Mouse (Mus musculus): ENCODE measurements around the gene Efcab11.

The Efcab11 gene

DNA sequence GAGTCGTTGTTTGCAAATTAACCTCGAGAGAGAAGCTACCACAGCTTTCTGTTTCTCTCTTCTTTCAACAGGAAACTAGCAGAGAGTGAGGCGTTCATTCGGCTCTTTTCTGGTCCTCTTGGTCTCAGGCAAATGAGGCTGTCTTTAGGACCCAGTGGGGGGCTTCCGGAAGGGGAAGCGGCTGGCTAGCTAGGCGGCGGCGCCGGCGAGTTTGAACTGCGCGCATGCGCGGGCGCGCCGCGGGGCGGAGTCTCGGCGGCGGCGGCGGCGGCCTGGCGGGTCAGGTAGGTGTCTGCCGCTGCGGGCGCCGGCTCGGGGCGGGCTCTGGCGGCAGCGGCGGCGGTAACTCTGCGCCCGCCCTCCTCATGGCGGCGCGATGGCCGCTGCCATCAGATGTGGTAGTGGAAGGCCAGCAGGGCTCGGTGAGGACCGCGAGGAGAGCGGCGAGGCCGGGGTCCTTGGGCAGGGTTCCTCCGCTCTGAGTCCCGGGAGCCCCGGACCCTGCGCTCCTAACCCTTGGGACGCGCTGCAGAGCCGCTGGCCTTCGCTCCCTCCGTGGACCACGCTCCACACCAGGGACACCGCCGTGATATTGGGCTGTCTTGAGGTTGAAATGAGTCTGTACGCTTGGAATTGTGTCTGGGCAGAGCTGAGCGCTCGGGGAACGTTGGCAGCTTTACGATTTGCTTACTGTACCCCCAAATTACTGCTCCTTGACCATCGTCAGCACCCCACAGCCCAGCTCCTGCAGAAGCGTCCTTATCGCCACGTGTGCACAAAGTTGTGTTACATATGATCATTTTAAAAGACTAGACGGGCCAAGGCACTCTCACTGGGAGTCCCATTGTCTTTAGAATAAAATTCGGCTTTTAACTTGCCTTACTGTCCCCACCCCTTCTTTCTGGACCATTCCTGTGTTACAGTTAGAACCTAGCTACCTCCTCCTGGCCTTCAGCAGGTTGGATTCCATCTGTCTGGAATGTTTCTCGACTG, at the start of gene Efcab11, which contains the start of gene Tdp1:
Efcab11 (minus strand) TSS at position 171 of the 993 bp plus-strand sequence.
Tdp1 (plus strand) TSS at position 249 of the 993 bp plus-strand sequence.
- DNase-seq, result peak; percentile 91

DNA sequence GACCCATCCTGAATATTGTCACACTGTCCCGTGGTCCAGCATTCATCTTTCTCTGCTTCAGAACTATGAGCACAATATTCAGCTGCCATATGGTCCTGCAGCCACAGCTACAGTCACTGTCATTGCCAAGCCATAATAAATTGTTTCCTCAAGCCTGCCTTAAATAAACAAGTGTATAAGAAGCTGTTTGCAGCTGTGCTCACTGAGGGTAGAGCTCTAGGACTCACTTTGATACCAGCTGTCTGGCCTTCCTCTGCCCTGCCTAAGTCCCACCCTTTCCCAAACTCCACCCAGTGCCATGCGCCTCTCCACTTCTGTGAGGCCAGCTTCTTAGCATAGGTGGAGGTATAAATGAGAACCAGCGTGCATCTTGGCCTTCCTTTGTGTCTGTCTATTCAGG, 49.4 kb upstream of the Efcab11 start:
- DNase-seq, result no peak

DNA sequence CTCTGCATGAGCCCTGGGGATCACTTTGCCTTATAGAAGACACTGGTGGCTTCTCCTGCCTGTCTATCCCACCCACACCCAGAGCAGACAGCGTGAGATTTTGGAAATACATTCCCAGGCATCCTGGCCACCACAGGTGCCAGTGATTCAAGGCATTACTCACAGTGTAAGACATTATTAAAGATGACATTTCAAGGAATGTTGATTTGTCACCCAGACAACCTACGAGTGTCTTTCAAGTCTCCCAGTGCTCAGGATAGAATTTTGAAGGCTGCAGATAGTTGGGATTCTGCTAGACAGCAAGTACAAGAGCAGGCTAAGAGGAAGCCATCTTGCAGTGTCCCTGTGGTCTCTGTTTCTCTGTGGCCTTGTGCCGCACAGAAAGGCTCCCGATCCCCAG, 48.0 kb upstream of the Efcab11 start:
- DNase-seq, result no peak

DNA sequence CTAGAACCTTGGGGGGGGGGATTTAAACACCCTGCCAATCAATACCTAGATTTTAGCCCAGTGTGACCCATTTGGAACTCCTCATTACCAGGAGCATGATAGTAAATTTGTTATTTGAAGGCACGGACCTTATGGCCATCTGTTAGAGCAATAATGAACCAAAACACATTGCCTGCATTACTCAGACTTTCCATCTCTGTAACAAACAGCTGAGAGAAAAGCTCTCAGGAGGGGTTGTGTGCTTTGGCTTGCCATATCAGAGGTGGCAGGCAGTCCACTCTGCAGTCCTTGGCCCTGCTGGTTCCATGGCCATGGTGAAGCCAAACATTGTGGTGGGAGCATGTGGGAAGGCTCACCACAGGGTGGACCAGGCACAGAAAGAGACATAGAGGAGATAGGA, 44.9 kb upstream of the Efcab11 start:
- no peak for DNase-seq

DNA sequence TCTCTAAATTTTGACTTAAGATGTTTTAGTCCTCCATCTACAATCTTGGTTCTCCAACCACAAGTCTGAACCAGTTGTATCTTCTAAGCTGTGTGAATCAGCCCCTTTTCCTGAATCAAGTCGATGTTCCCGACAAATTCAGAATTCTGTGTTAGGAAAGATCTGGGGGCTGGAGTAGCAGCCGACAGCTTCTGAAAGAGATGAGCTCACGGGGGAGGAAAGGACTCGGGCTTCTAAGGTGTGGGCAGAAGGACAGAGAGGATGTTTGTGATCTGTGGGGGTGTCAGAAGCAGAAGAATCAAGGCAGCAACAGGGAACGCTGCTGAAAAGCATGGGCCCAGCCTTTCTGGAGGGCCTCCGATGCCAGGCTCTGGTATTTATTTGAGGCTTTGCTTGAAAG, 44.1 kb upstream of the Efcab11 start:
- DNase-seq, result no peak

DNA sequence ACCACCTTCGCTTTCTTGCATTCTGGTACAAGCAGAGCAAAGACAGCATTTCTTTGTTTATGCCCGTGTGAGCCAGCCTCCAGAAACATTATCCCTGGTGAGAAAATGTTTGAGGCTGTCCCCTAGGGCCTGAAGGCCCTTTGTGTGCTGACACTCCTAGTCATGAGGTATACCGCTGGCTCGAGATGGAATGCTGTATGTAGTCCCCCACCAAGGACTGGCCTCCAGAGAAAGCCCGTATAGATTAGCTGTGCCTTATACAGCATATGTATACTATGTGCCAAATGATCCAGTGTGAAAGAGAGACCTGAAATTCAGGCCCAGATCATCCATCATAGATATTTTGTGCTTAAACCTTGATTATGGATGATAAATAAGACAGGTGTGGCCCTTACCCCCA, 39.5 kb upstream of the Efcab11 start:
- DNase-seq, result no peak

DNA sequence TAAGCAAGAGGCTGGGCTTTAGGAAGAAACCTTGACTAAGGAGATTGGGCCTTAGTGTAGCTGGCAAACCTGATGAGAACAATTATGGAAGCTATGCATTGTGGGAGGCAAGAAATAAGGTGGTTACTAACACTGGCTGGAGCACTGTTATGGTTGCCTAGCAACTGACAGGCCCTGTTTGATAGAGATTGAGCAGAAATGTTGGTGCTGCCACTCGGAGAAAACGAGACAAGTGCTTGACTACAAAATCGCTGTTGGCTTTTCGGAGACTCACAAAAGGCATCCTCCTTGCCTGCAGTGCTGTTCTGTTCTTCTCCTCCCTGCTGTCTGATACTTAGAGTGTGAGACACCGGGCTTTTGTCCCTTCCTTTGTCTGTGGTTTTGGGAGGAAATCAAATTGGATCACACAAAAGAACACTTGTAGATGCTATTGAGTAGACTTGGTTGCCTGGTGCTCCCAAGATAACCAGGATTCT, 38.9 kb upstream of the Efcab11 start:
- no peak for DNase-seq

DNA sequence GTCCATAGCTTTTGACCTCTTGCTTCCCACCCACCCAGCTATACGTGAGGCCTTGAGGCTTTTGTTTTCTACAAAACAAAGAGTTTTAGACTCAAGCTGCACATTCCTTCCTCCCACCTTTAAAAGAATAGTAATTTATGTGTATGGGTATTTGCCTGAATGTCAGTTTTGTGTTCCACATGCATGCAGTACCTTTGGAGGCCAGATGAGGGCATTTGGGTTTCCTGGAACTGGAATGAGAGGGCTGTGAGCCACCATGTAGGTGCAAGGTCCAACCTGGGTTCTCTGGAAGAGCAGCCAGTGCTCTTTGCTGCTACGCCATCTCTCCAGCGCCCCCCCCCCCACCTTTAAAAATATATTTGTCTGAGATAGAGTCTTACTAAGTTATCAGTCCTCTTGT, 36.8 kb upstream of the Efcab11 start:
- DNase-seq, result no peak

DNA sequence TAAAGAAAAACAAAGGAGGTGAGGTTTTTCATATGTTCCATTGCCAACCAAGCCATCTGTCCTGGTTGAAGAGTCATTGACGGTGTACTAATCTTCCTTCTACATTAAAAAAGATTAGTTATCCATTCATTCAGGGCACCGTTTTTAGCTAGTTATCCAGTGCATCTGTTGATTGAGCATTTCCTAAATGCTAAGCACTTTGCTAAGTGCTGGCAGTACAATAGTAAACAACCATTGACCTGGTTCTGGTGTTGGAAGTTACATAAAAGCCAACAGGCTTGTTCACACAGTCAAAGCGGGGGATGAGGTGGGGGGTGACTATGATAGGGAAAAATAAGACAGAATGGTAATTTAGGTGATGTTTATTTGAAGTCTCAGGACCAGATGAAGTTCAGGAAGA, 35.4 kb upstream of the Efcab11 start:
- no peak for DNase-seq

DNA sequence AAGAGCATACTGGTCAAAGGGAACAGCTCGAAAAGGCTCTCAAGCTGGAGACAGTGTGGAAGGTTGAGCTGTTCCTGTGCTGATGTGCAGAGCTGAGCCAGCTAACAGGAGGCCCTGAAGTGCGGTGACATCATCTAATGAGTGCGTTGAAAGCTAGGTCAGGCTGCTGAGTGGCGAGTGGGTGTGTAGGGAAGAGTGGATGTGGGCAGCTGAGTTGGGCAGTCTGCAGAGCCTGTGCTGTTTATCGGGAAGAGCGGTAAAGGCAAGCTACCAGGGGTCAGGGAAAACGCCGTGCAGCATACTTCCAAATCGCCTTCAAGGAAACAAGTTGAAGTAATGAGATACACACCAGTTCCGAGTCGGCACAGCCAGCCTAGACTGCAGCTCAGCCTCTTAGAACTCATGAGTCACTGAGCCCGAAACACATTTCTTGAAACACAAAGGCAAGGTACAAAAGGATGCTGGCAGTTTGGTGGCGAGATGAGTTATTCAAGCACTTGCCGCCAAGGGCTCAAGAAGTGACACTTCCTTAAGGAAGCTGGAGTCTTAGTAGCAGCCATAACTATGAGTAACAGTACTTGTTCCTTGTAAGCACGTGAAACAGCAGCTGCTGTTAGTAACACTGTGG, 33.7 kb upstream of the Efcab11 start:
- no peak for DNase-seq

DNA sequence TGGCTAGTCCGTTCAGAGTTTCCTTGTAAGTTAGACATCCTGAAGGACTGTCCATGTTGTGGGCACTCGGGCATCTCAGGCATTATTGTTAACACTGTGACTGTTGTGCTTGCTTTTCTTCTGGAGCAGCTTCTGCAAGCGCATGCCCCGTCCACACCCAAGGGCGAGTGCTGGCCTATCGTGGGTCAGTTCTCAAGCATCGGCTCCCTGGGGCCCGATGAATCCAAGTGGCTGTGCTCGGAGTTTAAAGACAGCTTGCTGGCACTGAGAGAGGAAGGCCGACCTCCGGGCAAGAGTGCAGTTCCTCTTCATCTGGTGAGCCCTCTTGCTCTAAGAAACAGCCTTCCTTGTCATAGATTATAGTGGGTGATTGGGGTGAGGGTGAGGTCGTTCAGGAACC, 27.2 kb upstream of the Efcab11 start:
- DNase-seq, result peak; percentile 13

DNA sequence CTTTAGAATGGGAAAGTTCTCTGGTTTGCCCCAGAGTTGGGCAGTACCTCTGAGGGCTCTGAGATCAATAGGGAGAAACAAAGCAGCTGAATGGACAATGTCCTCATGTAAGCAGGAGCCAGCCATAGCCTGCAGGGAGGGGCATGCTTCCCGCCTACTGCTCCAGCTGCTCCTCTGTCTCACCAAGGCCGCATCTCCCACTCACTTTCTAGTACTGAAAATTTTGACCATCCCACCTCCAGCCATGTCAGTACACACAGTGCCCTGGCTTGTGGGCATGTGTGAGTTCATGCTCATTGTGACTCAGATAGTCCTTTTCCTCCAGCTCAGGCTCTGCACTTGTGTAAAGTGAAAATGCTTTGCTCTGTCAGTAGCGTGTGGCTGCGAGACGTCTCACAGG, 20.3 kb upstream of the Efcab11 start:
- DNase-seq, result no peak

DNA sequence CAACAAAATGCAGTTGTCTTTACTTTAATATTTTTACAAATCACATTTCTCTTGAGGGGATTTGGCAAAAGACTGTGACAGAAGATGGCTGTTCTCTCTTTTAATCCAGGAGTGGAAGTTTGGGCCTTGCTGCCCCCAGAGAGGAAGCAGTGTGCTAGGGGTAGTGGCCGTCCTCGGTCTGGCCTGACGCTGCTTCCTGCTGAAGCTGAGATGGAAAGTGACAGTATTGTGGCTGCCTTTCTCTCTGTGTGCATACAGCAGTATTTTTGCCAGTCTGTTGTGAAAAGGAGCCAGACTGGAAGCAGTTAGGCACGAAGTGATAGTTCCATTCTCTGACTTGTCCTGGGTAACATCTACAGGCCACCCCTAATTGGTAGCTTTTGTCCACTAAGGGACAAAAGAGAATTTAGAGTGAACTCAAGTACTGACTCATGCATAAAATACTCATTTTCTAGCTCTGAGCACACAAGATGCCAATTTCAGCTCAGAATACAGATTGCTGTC, 18.7 kb upstream of the Efcab11 start:
- DNase-seq, result no peak

DNA sequence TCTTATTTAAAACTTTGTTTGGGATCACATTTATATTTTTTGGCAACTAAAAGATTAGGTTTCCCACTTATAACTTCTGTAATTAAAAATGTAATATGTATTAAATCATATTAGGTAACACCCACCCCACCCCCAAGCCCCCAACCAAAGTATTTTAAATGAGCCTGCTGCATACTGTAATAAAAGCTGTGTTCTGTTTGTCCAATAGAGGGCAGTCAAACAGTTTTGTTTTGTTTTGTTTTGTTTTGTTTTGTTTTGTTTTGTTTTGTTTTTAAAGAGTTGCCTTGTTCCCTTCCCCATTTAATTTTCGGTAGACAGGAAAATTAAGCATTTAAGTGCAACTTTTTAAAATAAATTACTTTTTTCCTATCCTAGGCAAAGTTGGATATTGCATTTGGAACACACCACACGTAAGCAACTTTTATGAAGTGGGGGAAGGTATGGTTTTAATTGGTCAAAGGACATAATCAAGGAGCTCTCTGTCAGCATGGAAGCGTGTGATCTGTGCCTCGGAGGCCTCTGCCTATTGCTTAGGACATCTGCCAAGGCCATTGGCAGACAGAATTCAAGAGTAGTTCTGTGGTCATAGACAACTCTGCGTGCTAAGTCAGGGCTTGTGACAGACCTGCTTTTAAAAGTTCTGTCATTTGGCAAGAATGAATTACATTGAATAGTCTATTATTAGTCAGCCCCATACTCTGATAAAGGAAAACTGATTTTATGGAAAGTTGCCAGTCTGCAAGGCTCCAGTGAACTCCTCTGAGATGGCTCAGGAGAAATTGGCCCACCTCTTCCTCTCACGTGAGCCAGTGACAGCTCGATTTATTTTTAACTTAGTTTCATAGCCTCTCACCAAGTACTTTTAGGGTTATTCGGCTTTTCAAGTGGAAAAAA, 18.0 kb upstream of the Efcab11 start:
- DNase-seq, result peak; percentile 26

DNA sequence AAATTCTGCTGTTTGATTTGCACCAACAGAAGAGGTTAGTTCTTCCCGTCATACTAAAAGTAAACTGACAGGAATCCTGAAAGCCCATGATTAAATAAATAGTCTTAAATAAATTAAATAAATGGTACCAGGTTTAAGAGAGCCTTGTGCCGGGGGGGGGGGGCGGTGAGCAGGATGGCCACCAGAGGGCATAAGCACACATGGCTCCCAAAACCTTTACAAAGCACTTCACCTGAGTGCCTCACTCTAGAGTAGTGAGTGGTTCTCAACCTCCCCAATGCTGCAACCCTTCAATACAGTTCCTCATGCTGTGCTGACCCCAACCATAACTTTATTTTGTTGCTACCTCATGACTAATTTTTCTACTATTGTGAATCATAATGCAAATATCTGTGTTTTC, 15.8 kb upstream of the Efcab11 start:
- DNase-seq, result peak; percentile 49

DNA sequence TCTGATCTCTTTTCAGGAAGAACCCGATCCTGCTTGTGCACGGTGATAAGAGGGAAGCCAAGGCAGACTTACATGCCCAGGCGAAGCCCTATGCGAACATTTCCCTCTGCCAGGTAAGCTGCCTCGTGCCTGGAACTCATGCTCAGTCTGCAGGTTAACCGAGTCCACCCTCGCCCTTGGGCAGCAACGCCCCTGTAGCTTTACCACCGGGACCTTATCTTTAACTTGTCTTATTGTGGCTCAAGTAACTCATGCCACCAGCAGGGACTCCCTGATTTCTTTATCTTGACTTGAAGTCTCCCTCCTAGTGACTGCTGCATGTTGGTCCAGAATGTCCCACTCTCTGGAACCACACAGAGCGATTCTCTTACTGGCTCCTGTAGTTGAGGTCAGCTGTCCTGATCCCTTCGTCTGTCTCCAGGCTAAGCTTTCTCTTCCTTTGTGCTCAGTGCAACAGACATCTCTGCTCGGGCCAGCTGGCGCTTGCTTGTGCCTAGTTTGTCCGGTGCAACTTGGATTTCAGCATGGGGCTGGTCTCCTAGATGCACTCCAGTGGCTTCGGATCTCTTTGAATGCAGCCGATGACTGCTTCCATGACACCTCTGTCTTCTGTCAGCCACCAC, 14.1 kb upstream of the Efcab11 start:
- no peak for DNase-seq

DNA sequence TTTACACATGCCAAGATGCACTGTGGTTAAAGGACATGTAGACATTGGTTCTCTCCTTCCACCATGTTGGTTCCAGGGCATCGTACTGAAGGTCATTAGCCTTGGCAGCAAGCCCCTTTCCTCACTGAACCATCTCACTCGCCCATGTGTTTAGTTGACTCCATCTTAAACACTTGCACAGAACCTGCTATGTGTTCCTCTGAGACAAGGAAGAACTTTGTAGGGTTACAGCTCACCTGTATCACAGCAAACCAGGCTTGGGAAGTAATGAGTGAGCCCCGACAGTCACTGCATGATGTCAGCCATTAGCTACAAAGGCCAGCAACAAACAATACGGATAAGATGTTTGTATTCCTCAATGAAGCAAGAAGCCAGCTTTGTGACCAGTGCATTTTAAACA, 13.6 kb upstream of the Efcab11 start:
- no peak for DNase-seq

DNA sequence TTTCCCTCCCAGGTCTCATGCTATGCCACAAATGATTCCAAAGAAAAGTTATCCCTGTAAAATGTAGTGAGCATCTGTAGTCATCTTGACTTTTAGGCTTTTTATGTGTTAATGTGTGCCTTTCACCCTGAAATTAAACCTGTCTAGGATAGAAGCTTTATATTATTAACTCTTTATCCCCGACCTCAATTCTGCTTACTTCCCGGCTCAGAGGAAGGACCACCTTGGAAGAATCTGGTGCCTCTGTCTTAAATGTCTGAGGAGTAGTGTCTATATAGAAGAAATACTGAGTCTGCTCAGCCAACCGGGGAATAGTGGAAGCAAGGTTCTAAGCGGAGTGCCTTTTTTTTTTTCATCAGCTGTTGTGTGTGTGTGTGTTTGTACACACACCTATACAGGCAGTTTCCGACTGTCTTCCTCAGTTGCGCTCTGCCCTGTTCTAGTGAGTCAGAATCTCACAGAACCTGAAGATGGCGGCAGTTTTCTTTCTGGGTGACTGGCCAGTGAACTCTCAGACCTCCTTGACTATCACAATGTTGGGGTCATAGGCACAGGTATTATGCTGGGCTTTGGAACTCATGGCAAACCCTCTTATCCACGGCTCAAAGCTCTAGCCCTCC, 1.2 kb upstream of the Efcab11 start:
- peak; percentile 3 for DNase-seq

DNA sequence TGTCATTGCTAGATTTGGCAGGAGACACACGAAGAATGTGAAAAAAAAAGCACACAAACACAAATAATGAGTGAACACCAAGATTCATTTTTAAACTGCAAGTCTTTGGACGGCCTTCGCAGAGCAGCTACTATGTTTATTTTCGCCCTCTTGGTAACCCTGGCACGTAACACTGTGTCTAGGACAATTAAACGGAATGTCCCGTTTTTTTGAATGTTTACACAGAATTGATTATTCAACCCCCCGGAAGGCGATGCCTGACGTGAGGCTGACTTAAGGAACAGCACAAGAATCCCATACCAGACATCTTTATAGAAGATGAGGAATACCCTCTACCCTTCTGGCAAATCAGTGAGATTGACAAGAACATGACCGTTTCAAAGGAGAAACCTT, 530 bp downstream of the Efcab11 start:
- DNase-seq, result peak; percentile 45

DNA sequence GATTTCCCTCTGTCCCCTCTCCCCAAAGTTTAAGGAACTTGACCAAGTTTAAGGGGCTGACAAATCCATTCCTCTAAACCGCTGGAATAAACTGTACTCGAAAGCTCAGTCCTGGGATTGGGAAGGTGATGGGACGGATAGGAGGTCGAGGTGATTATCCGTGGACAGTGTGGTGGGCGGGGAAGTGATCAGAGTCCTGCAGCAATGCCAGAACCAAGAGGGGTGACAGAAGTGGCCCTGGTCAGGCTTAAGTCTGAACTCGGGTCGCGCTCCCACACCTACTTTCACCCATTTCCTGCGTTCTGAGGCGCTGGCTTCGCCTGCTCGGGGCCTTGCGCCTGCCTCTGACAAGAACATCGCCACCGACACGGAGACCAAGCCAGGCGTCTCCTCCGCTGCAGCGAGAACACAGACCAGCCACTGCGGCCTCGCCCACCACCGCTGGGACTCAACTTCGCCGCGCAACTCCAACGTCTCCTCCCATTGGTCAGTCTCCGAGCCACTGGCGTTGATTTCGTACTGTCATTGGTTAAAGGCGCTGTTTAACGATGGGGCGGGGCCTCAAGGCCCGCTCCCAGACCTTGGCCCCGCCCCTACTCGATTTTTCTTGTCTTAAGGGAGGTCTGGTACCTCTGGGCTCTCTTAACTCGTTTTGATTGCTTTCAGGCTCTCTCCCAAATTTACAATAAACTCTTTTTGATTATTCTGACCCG, 1.1 kb downstream of the Efcab11 start:
- peak; percentile 95 for DNase-seq

DNA sequence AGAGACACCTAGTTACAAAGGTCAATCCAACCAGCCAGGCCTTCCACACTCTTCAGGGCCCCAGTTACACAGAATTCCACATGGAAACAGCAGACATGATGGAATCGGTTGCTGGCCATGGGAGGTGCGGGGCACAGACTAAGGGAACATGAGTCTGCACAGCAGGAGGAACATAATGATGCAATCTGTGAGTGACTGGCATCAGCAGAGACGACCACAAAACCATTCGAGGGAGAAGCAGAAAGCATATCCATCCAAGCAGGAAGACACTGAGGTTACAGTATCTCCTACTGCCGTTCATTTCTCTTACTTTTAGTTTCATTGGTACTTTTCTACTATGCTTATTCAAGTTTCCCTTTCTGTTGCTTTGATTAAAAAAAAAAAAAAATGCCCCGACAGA, 9.6 kb downstream of the Efcab11 start:
- DNase-seq, result peak; percentile 6

All from lung, postnatal 36 days (tissue).